Mouse (Mus musculus) bone marrow macrophage, adult 2 months (primary cell): ENCODE data around the gene Lhpp. TPM values are rescaled to one million over a fixed set of nuclear protein-coding genes. Genes with fewer than 3 reads are reported as not detected.
A peak's percentile ranks its signal among the peaks of the same experiment; 100 is the strongest.

Source experiments
- H3K27ac ChIP-seq: 2 replicates; pipeline ENCODE4 v1.5.1; 2012; ENCODE audit warnings: low read depth, low read length; ENCODE audit not compliant: insufficient read depth
- H3K4me1 ChIP-seq: 2 replicates; pipeline ENCODE4 v1.6.1; 2012; ENCODE audit warnings: low read length; ENCODE audit not compliant: control insufficient read depth, insufficient read depth
- H3K4me3 ChIP-seq: 2 replicates; pipeline ENCODE4 v1.5.1; 2012; ENCODE audit warnings: mild to moderate bottlenecking, low read length, moderate library complexity; ENCODE audit not compliant: insufficient read depth
- CTCF ChIP-seq: IDR thresholded peaks from 2 replicates; pipeline ENCODE4 v1.5.1; 2012; ENCODE audit warnings: low read depth, mild to moderate bottlenecking, low read length, moderate library complexity
- POLR2A ChIP-seq: IDR thresholded peaks from 2 replicates; pipeline ENCODE4 v1.6.1; 2012; ENCODE audit warnings: mild to moderate bottlenecking, low read depth, low read length, borderline replicate concordance
- polyA plus RNA-seq: library from polyadenylated mRNA; stranded (reverse); fragments of >200 nt; gene quantifications from 2 replicates; pipeline ENCODE4 v1.2.4, GENCODE M21; 2012; ENCODE audit not compliant: missing spikeins, insufficient read depth, insufficient read length

Lhpp gene
- polyA plus RNA-seq = 14.3 and 14.8 TPM in 2 replicates

GRCm38 (mm10) chr7:132610468-132611318, at the start of gene Lhpp:
Lhpp (plus strand) TSS chr7:132610638.
- H3K27ac ChIP-seq = peak within 1 kb of the TSS; percentile 38; the same call in 1 of the 2 replicates
- H3K4me3 ChIP-seq = peak within 1 kb of the TSS; percentile 73
- TF ChIP-seq POLR2A (no peak), CTCF (no peak)
- H3K4me1 ChIP-seq = peaks cover 4% of the 10 kb centered on the region; the same call in 1 of the 2 replicates

GRCm38 (mm10) chr7:132565831-132566230, 44.6 kb upstream of the Lhpp start:
- Histone ChIP-seq H3K4me1 (peaks cover 9% of the 10 kb centered on the region), H3K27ac (no peak overlapping the region), H3K4me3 (no peak overlapping the region)
- no peak for TF ChIP-seq POLR2A
- TF ChIP-seq CTCF = no peak

- TF ChIP-seq POLR2A (no peak), CTCF (no peak)
- Histone ChIP-seq H3K4me1 (peaks cover 17% of the 10 kb centered on the region), H3K4me3 (no peak overlapping the region), H3K27ac (no peak overlapping the region)
Measured at GRCm38 (mm10) chr7:132568817-132569216, 41.6 kb upstream of the Lhpp start.

- H3K4me1 ChIP-seq = peaks cover 17% of the 10 kb centered on the region
- H3K4me3 ChIP-seq = no peak overlapping the region
- TF ChIP-seq CTCF (no peak), POLR2A (no peak)
- no peak overlapping the region for H3K27ac ChIP-seq
Measured at GRCm38 (mm10) chr7:132570071-132570470, 40.4 kb upstream of the Lhpp start.

GRCm38 (mm10) chr7:132571481-132571880, 39.0 kb upstream of the Lhpp start:
- Histone ChIP-seq H3K4me3 (no peak overlapping the region), H3K27ac (no peak overlapping the region), H3K4me1 (peaks cover 17% of the 10 kb centered on the region)
- TF ChIP-seq POLR2A (no peak), CTCF (no peak)

GRCm38 (mm10) chr7:132572738-132573137, 37.7 kb upstream of the Lhpp start:
- TF ChIP-seq CTCF (no peak), POLR2A (no peak)
- Histone ChIP-seq H3K27ac (no peak overlapping the region), H3K4me3 (no peak overlapping the region), H3K4me1 (peaks cover 17% of the 10 kb centered on the region)

GRCm38 (mm10) chr7:132573205-132573604, 37.2 kb upstream of the Lhpp start:
- Histone ChIP-seq H3K27ac (no peak overlapping the region), H3K4me3 (no peak overlapping the region), H3K4me1 (peaks cover 17% of the 10 kb centered on the region)
- TF ChIP-seq CTCF (no peak), POLR2A (no peak)

- H3K4me3 ChIP-seq = no peak overlapping the region
- TF ChIP-seq CTCF (no peak), POLR2A (no peak)
- H3K4me1 ChIP-seq = peaks cover 8% of the 10 kb centered on the region
- H3K27ac ChIP-seq = no peak overlapping the region
Measured at GRCm38 (mm10) chr7:132574646-132575045, 35.8 kb upstream of the Lhpp start.

- Histone ChIP-seq H3K4me1 (peaks cover 8% of the 10 kb centered on the region), H3K4me3 (peak overlapping the region; percentile 79), H3K27ac (peak overlapping the region; percentile 68)
- TF ChIP-seq CTCF = peak; percentile 6; the same call in 1 of the 2 replicates
- TF ChIP-seq POLR2A = no peak
Measured at GRCm38 (mm10) chr7:132575623-132576022, 34.8 kb upstream of the Lhpp start.

- Histone ChIP-seq H3K27ac (peak within 1 kb of the TSS; percentile 68), H3K4me1 (peaks cover 8% of the 10 kb centered on the region), H3K4me3 (peak within 1 kb of the TSS; percentile 79)
- TF ChIP-seq CTCF (no peak), POLR2A (no peak)
Measured at GRCm38 (mm10) chr7:132576116-132576650, 34.3 kb upstream of the Lhpp start, which contains the start of gene Oat. Oat (minus strand) TSS chr7:132576398.

GRCm38 (mm10) chr7:132576891-132577290, 33.5 kb upstream of the Lhpp start:
- TF ChIP-seq CTCF = no peak
- no peak for TF ChIP-seq POLR2A
- Histone ChIP-seq H3K27ac (no peak overlapping the region), H3K4me3 (no peak overlapping the region; the same call in 1 of the 2 replicates), H3K4me1 (peaks cover 5% of the 10 kb centered on the region)
